In the genomic region with DNA sequence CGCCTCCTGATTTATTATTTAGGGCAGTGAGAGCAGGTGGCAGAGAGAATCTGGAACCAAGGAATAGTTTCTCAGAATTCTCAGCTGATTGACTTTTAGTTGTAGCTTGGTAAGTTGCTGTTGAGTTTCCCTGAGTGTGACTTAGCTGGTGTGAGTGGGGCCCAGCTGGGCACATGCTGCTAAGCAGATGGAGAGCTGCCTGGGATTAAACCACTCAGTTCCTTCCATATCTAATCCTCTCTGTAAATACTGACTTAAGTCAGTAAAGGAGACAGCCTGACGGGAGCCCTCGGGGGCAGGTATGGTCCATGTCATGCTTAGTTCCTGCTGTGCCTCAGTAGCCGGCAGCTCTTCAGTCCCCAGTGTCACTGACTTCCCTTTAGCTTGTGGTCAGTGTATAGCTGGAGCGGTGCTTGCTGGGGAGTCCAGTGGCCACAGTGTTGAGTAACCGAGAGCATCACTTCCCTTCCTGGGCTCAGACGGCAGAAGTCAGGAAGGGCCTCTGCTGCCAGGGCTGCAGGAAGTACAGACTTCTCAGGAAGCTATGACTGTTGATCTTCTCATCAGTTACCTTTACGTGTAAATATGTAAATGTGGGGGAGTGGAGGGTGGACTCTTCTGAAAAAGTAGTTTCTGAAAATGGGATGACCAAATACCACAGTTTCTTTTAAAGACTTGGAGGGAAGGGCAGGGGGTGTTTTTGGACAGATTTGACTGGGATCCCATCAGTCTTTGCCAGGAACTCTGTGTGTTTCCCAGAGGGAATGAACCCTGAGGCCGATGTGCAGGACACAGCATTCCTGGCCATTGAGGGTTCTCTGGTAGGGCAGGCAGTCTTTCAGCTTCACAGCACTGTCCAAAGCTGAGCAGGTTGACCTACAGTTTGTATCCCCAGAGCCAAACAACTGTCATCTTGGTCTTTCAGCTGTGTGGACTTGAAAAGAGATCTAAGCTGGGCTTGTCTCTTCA, we compare ENCODE assay signal across 8 mouse cellular contexts. TPM values are rescaled to one million over a fixed set of nuclear protein-coding genes. Genes with fewer than 3 reads are reported as not detected.
DNase-seq lines count a peak whose midpoint lies in the region; ATAC-seq and TF ChIP-seq lines count a peak whose summit lies in the region.
"Had no signal": no experiment of that assay in that cellular context is flagged by ENCODE, and none has a peak within 500 bp of the region (broad histone marks: within the 10 kb centered on the region; RNA-seq: fewer than 3 reads in every experiment).

No protein-coding gene starts in this region.

- DNase-seq in right cerebral cortex, postnatal 10 days (ENCODE audit: low spot score in 2 of 2): peak; percentile 50 to 64
- DNase-seq in right cerebral cortex, adult 18-20 months: no peak
- DNase-seq in heart, adult 8-10 months (ENCODE audit: low spot score): peak; percentile 54
- peak; percentile 33 for DNase-seq in lung, embryonic 14.5 days
- DNase-seq in thymus, adult 2 months: no peak
- no peak for DNase-seq in thymus, postnatal 36 days

- no peaks in the 10 kb centered on the region for H3K36me3 ChIP-seq in lung, embryonic 14.5 days (ENCODE audit: insufficient read depth)
- H3K36me3 ChIP-seq in stomach, embryonic 16.5 days (ENCODE audit: control insufficient read depth, insufficient read depth, low read length): no peaks in the 10 kb centered on the region
- H3K36me3 ChIP-seq in thymus, adult 2 months (ENCODE audit: control insufficient read depth, insufficient read depth, low read length): no peaks in the 10 kb centered on the region
- H3K36me3 ChIP-seq: embryonic facial prominence, embryonic 12.5 days had no signal

- no peak for TF ChIP-seq POLR2A in thymus, adult 2 months (IDR thresholded peaks at IDR 0.05; ENCODE audit: control insufficient read depth, extremely low read depth, insufficient read depth, low read length, poor library complexity)

- H3K9me3 ChIP-seq in lung, embryonic 14.5 days (ENCODE audit: low read depth, low read length): no peaks in the 10 kb centered on the region
- no peaks in the 10 kb centered on the region for H3K9me3 ChIP-seq in stomach, embryonic 16.5 days (replicated peaks; ENCODE audit: control insufficient read depth, low read length)
- H3K9me3 ChIP-seq: embryonic facial prominence, embryonic 12.5 days had no signal

- H3K4me2 ChIP-seq in lung, embryonic 14.5 days: no peak overlapping the region
- no peak overlapping the region for H3K4me2 ChIP-seq in stomach, embryonic 16.5 days (ENCODE audit: low read depth, low read length)
- H3K4me2 ChIP-seq: embryonic facial prominence, embryonic 12.5 days had no signal

- WGBS in lung, embryonic 14.5 days: 52% methylated on average over 9 of the region's 9 CpGs
- WGBS in stomach, embryonic 16.5 days: 43% methylated on average over 9 of the region's 9 CpGs
- WGBS in thymus, adult 2 months: 34% methylated on average over 9 of the region's 9 CpGs

- no peaks in the 10 kb centered on the region for H3K27me3 ChIP-seq in lung, embryonic 14.5 days (ENCODE audit: insufficient read depth, low read length)
- H3K27me3 ChIP-seq in stomach, embryonic 16.5 days (ENCODE audit: control insufficient read depth, insufficient read depth, low read length): no peaks in the 10 kb centered on the region
- H3K27me3 ChIP-seq in thymus, adult 2 months (ENCODE audit: control insufficient read depth, insufficient read depth, low read length): no peaks in the 10 kb centered on the region
- H3K27me3 ChIP-seq: embryonic facial prominence, embryonic 12.5 days had no signal

- H3K27ac ChIP-seq in lung, embryonic 14.5 days (ENCODE audit: low read depth): no peak overlapping the region; the same call in 1 of the 2 replicates
- peak overlapping the region; percentile 53 for H3K27ac ChIP-seq in stomach, embryonic 16.5 days (ENCODE audit: low read length)
- H3K27ac ChIP-seq in thymus, adult 2 months (ENCODE audit: control insufficient read depth, insufficient read depth, low read length): no peak overlapping the region; the same call in 1 of the 2 replicates
- H3K27ac ChIP-seq: embryonic facial prominence, embryonic 12.5 days had no signal

- no peak for TF ChIP-seq CTCF in lung, embryonic 14.5 days (IDR thresholded peaks at IDR 0.05; ENCODE audit: low read depth)
- TF ChIP-seq CTCF in thymus, adult 2 months (IDR thresholded peaks at IDR 0.05; ENCODE audit: borderline replicate concordance, control insufficient read depth, extremely low read depth, insufficient read depth, low read length, poor library complexity): no peak

- no peak overlapping the region for H3K9ac ChIP-seq in lung, embryonic 14.5 days
- H3K9ac ChIP-seq in stomach, embryonic 16.5 days (ENCODE audit: low read length): peak overlapping the region; percentile 27; the same call in 1 of the 2 replicates
- H3K9ac ChIP-seq: embryonic facial prominence, embryonic 12.5 days had no signal

- no peak overlapping the region for H3K4me3 ChIP-seq in lung, embryonic 14.5 days (ENCODE audit: low read depth, low read length)
- no peak overlapping the region for H3K4me3 ChIP-seq in stomach, embryonic 16.5 days (replicated peaks; ENCODE audit: low read length)
- H3K4me3 ChIP-seq in thymus, adult 2 months (ENCODE audit: control insufficient read depth, insufficient read depth, low read length): no peak overlapping the region
- H3K4me3 ChIP-seq: embryonic facial prominence, embryonic 12.5 days had no signal

- no peak for ATAC-seq in lung, embryonic 14.5 days (ENCODE audit: insufficient read depth)
- no peak for ATAC-seq in stomach, embryonic 16.5 days (ENCODE audit: insufficient read depth, low FRiP score)

- H3K4me1 ChIP-seq in lung, embryonic 14.5 days (ENCODE audit: insufficient read depth): peaks cover 12% of the 10 kb centered on the region; the same call in 1 of the 2 replicates
- H3K4me1 ChIP-seq in stomach, embryonic 16.5 days (ENCODE audit: control insufficient read depth, insufficient read depth, low read length): peaks cover 61% of the 10 kb centered on the region
- H3K4me1 ChIP-seq in thymus, adult 2 months (replicated peaks; ENCODE audit: control insufficient read depth, insufficient read depth, low read length): peaks cover 56% of the 10 kb centered on the region

RNA-seq across cellular contexts. Expression of a gene that starts 5.7 kb away (rescaled TPM):
- 10 to 100 TPM; 16.4 to 20.6 (median 19.2) TPM for total RNA-seq in heart, adult 8-10 months (2022)
- polyA plus RNA-seq in lung, embryonic 14.5 days (2014; fragmentation: Nextera tagmentation; extraction: Ambion mirVana): 35.8 and 40.8 TPM in 2 replicates
- polyA plus RNA-seq in stomach, embryonic 16.5 days (2015; fragmentation: Nextera tagmentation; extraction: Ambion mirVana): 32.1 and 37.1 TPM in 2 replicates
- polyA plus RNA-seq in thymus, adult 2 months (2012; rRNA removed): 89.1 and 89.5 TPM in 2 replicates

RNA-seq across cellular contexts. Expression of a gene that starts 21.9 kb away (rescaled TPM):
- total RNA-seq in heart, adult 8-10 months (2022): 1 to 10 TPM; 3.8 to 6.2 (median 4.7) TPM
- polyA plus RNA-seq in lung, embryonic 14.5 days (2014; fragmentation: Nextera tagmentation; extraction: Ambion mirVana): 5.4 and 6.4 TPM in 2 replicates
- polyA plus RNA-seq in stomach, embryonic 16.5 days (2015; fragmentation: Nextera tagmentation; extraction: Ambion mirVana): 16.1 and 17.4 TPM in 2 replicates
- polyA plus RNA-seq in thymus, adult 2 months (2012; rRNA removed): 44.3 and 45.7 TPM in 2 replicates

Comparison
In these comparisons a context has a peak if more than half of its experiments do, and no peak if none do; other contexts are left out.
1. DNase-seq: peak in right cerebral cortex, postnatal 10 days (2 of 2), heart, adult 8-10 months (single experiment) and lung, embryonic 14.5 days (single experiment); none in right cerebral cortex, adult 18-20 months (single experiment), thymus, adult 2 months (single experiment) and thymus, postnatal 36 days (0 of 2).